Mouse (Mus musculus) layer of hippocampus, adult 9-11 months (tissue): ENCODE measurements around the gene Runx3.

ENCODE experiments used
- DNase-seq: peaks from one replicate; pipeline ENCODE4 v3.0.0; 2022

The Runx3 gene

GRCm38 (mm10) chr4:135120342-135121100, at the start of gene Runx3:
Gene Runx3, plus strand, starts transcription at chr4:135120652.
- peak; percentile 6 for DNase-seq

GRCm38 (mm10) chr4:135072671-135073070, 47.8 kb upstream of the Runx3 start:
- no peak for DNase-seq

- DNase-seq = no peak
These were observed 46.9 kb upstream of the Runx3 start for GRCm38 (mm10) chr4:135073523-135073922.

- no peak for DNase-seq
These were observed 45.8 kb upstream of the Runx3 start for GRCm38 (mm10) chr4:135074646-135075045.

GRCm38 (mm10) chr4:135075360-135075759, 45.1 kb upstream of the Runx3 start:
- DNase-seq = no peak

GRCm38 (mm10) chr4:135076611-135077010, 43.8 kb upstream of the Runx3 start:
- DNase-seq = no peak

- no peak for DNase-seq
These were observed 43.3 kb upstream of the Runx3 start for GRCm38 (mm10) chr4:135077196-135077595.

GRCm38 (mm10) chr4:135079859-135080640, 40.4 kb upstream of the Runx3 start:
- no peak for DNase-seq

GRCm38 (mm10) chr4:135080641-135080920, 39.9 kb upstream of the Runx3 start:
- no peak for DNase-seq

- no peak for DNase-seq
These were observed 37.4 kb upstream of the Runx3 start for GRCm38 (mm10) chr4:135083089-135083488.

- DNase-seq = no peak
These were observed 35.2 kb upstream of the Runx3 start for GRCm38 (mm10) chr4:135085077-135085853.

- no peak for DNase-seq
These were observed 29.8 kb upstream of the Runx3 start for GRCm38 (mm10) chr4:135090613-135091012.

GRCm38 (mm10) chr4:135092871-135093270, 27.6 kb upstream of the Runx3 start:
- no peak for DNase-seq

GRCm38 (mm10) chr4:135095693-135096092, 24.8 kb upstream of the Runx3 start:
- no peak for DNase-seq

- DNase-seq = no peak
These were observed 22.3 kb upstream of the Runx3 start for GRCm38 (mm10) chr4:135097910-135098891.

- DNase-seq = no peak
These were observed 18.3 kb upstream of the Runx3 start for GRCm38 (mm10) chr4:135102019-135102740.

- no peak for DNase-seq
These were observed 17.7 kb upstream of the Runx3 start for GRCm38 (mm10) chr4:135102761-135103160.

- DNase-seq = no peak
These were observed 16.7 kb upstream of the Runx3 start for GRCm38 (mm10) chr4:135103800-135104199.

GRCm38 (mm10) chr4:135106968-135107367, 13.5 kb upstream of the Runx3 start:
- DNase-seq = no peak

GRCm38 (mm10) chr4:135108666-135109065, 11.8 kb upstream of the Runx3 start:
- no peak for DNase-seq

GRCm38 (mm10) chr4:135113656-135114055, 6.8 kb upstream of the Runx3 start:
- DNase-seq = no peak

GRCm38 (mm10) chr4:135114301-135114700, 6.2 kb upstream of the Runx3 start:
- no peak for DNase-seq
